Mouse (Mus musculus) stomach, adult 2 months (tissue): ENCODE data around the gene C4b. TPM values are rescaled to one million over a fixed set of nuclear protein-coding genes. Genes with fewer than 3 reads are reported as not detected.

Source experiments
- polyA plus RNA-seq: library from polyadenylated mRNA; depleted of rRNA; stranded (reverse); fragments of >200 nt; gene quantifications from 2 replicates; pipeline ENCODE4 v1.2.3, GENCODE M21; 2012; rRNA removed

C4b gene
- polyA plus RNA-seq = 9.3 and 13.4 TPM in 2 replicates

GRCm38 (mm10) chr17:34743719-34744118 is at the start of gene C4b:
Gene C4b (minus strand): TSS chr17:34743882.

Other genes starting within 250 kb of the C4b start
- 0.04 TPM in 1 of 2 replicates, not detected in the other for gene Btnl6, start 226.5 kb downstream of the C4b start, polyA plus RNA-seq
- 13.3 and 22.9 TPM in 2 replicates for gene Notch4, start 179.6 kb downstream of the C4b start, polyA plus RNA-seq
- gene Gpsm3, start 154.1 kb downstream of the C4b start, polyA plus RNA-seq = 3.2 and 4.9 TPM in 2 replicates
- gene Pbx2, start 152.6 kb downstream of the C4b start, polyA plus RNA-seq = 16.0 and 17.3 TPM in 2 replicates
- 0.43 and 0.59 TPM in 2 replicates for gene Ager, start 146.0 kb downstream of the C4b start, polyA plus RNA-seq
- gene Rnf5, start 140.2 kb downstream of the C4b start, polyA plus RNA-seq = 56.7 and 59.0 TPM in 2 replicates
- 136 and 169 TPM in 2 replicates for gene Agpat1, start 139.6 kb downstream of the C4b start, polyA plus RNA-seq
- 0.74 and 1.6 TPM in 2 replicates for gene Egfl8, start 127.9 kb downstream of the C4b start, polyA plus RNA-seq
- 20.9 and 22.1 TPM in 2 replicates for gene Ppt2, start 115.4 kb downstream of the C4b start, polyA plus RNA-seq
- 4.0 and 4.6 TPM in 2 replicates for gene Prrt1, start 114.3 kb downstream of the C4b start, polyA plus RNA-seq
- gene Fkbpl, start 99.1 kb downstream of the C4b start, polyA plus RNA-seq = 1.4 and 2.8 TPM in 2 replicates
- 40.9 and 47.9 TPM in 2 replicates for gene Atf6b, start 96.7 kb downstream of the C4b start, polyA plus RNA-seq
- gene Tnxb, start 73.3 kb downstream of the C4b start, polyA plus RNA-seq = 14.8 and 21.3 TPM in 2 replicates
- gene Cyp21a1, start 60.7 kb upstream of the C4b start, polyA plus RNA-seq = 1.1 and 3.1 TPM in 2 replicates
- gene Stk19, start 93.1 kb upstream of the C4b start, polyA plus RNA-seq = 31.6 and 34.6 TPM in 2 replicates
- 34.4 and 36.4 TPM in 2 replicates for gene Dxo, start 93.1 kb upstream of the C4b start, polyA plus RNA-seq
- 44.5 and 47.7 TPM in 2 replicates for gene Skiv2l, start 106.3 kb upstream of the C4b start, polyA plus RNA-seq
- 11.5 and 13.1 TPM in 2 replicates for gene Nelfe, start 106.5 kb upstream of the C4b start, polyA plus RNA-seq
- gene Cfb, start 118.6 kb upstream of the C4b start, polyA plus RNA-seq = 1.7 and 2.0 TPM in 2 replicates
- 3.6 and 3.9 TPM in 2 replicates for gene Zbtb12, start 135.6 kb upstream of the C4b start, polyA plus RNA-seq
- not detected in 2 replicates for gene Gm20547, start 138.2 kb upstream of the C4b start, polyA plus RNA-seq
- gene C2, start 154.4 kb upstream of the C4b start, polyA plus RNA-seq = 1.9 and 2.3 TPM in 2 replicates
- 126 and 127 TPM in 2 replicates for gene Ehmt2, start 154.6 kb upstream of the C4b start, polyA plus RNA-seq
- 48.6 and 48.7 TPM in 2 replicates for gene Slc44a4, start 170.6 kb upstream of the C4b start, polyA plus RNA-seq
- 30.4 and 43.8 TPM in 2 replicates for gene Neu1, start 187.4 kb upstream of the C4b start, polyA plus RNA-seq
- gene Hspa1b, start 215.4 kb upstream of the C4b start, polyA plus RNA-seq = 31.1 and 45.6 TPM in 2 replicates
- not detected in 2 replicates for gene Gm20481, start 226.0 kb upstream of the C4b start, polyA plus RNA-seq
- 16.4 and 25.7 TPM in 2 replicates for gene Hspa1a, start 228.3 kb upstream of the C4b start, polyA plus RNA-seq
- 0.34 and 0.59 TPM in 2 replicates for gene Hspa1l, start 228.8 kb upstream of the C4b start, polyA plus RNA-seq
- gene Lsm2, start 238.0 kb upstream of the C4b start, polyA plus RNA-seq = 43.9 and 62.3 TPM in 2 replicates